In genomic region chr2:153808841-153809240, GRCm38 (mm10) we compare ENCODE assay signal across 32 mouse cellular contexts. TPM values are rescaled to one million over a fixed set of nuclear protein-coding genes. Genes with fewer than 3 reads are reported as not detected.
"Had no signal": no experiment of that assay in that cellular context is flagged by ENCODE, and none has a peak within 500 bp of the region (broad histone marks: within the 10 kb centered on the region; RNA-seq: fewer than 3 reads in every experiment).

No protein-coding gene starts in this region.

- H3K4me3 ChIP-seq: embryonic facial prominence, embryonic 10.5 days; embryonic facial prominence, embryonic 12.5 days; embryonic facial prominence, embryonic 13.5 days; embryonic facial prominence, embryonic 15.5 days; erythroblast, embryonic 14.5 days; forebrain, embryonic 12.5 days; forebrain, embryonic 13.5 days; forebrain, embryonic 15.5 days; gastrocnemius, adult 2 months; heart, adult 2 months had no signal

- H3K4me2 ChIP-seq: embryonic facial prominence, embryonic 12.5 days; embryonic facial prominence, embryonic 13.5 days; embryonic facial prominence, embryonic 15.5 days; forebrain, embryonic 12.5 days; forebrain, embryonic 13.5 days; forebrain, embryonic 15.5 days had no signal

- H3K4me1 ChIP-seq: embryonic facial prominence, embryonic 12.5 days; embryonic facial prominence, embryonic 13.5 days; embryonic facial prominence, embryonic 15.5 days; forebrain, embryonic 12.5 days; forebrain, embryonic 13.5 days; forebrain, embryonic 15.5 days had no signal

- H3K36me3 ChIP-seq: embryonic facial prominence, embryonic 10.5 days; embryonic facial prominence, embryonic 12.5 days; embryonic facial prominence, embryonic 13.5 days; embryonic facial prominence, embryonic 15.5 days; forebrain, embryonic 12.5 days; forebrain, embryonic 15.5 days had no signal

- ATAC-seq: forebrain, embryonic 13.5 days; forebrain, embryonic 14.5 days; forebrain, embryonic 15.5 days; forebrain, embryonic 16.5 days; forebrain, postnatal 0 days had no signal

- DNase-seq: cerebellum, adult 8-10 months; cerebellum, adult 9-10 months; cerebellum, adult 9-11 months; cerebellum, postnatal 10 days; cerebellum, postnatal 25 days; cerebellum, postnatal 36 days; embryo, embryonic 11 days; forebrain, postnatal 0 days; gastrocnemius, adult 2 months; gastrocnemius, postnatal 10 days; gastrocnemius, postnatal 14 days; gastrocnemius, postnatal 25 days; gastrocnemius, postnatal 36 days; heart, adult 11 months; heart, adult 18-20 months; heart, adult 2 months had no signal

- H3K27ac ChIP-seq: embryonic facial prominence, embryonic 10.5 days; embryonic facial prominence, embryonic 12.5 days; embryonic facial prominence, embryonic 13.5 days; embryonic facial prominence, embryonic 15.5 days; forebrain, embryonic 12.5 days; forebrain, embryonic 13.5 days; forebrain, embryonic 15.5 days; gastrocnemius, adult 2 months; heart, adult 2 months had no signal

- H3K9ac ChIP-seq: embryonic facial prominence, embryonic 12.5 days; embryonic facial prominence, embryonic 13.5 days; embryonic facial prominence, embryonic 15.5 days; forebrain, embryonic 12.5 days; forebrain, embryonic 13.5 days; forebrain, embryonic 15.5 days; forebrain, postnatal 0 days had no signal

- H3K9me3 ChIP-seq: embryonic facial prominence, embryonic 10.5 days; embryonic facial prominence, embryonic 12.5 days; embryonic facial prominence, embryonic 13.5 days; embryonic facial prominence, embryonic 15.5 days; forebrain, embryonic 12.5 days; forebrain, embryonic 13.5 days; forebrain, embryonic 15.5 days had no signal

- H3K27me3 ChIP-seq: embryonic facial prominence, embryonic 12.5 days; embryonic facial prominence, embryonic 13.5 days; embryonic facial prominence, embryonic 15.5 days; forebrain, embryonic 12.5 days; forebrain, embryonic 13.5 days; forebrain, embryonic 15.5 days had no signal

RNA-seq across cellular contexts. Expression of gene Efcab8, which starts 29.1 kb away (rescaled TPM):
- total RNA-seq: common myeloid progenitor, adult 5-6 weeks; gastrocnemius, adult 18-20 months; gastrocnemius, adult 2 months; gastrocnemius, postnatal 25 days; gastrocnemius, postnatal 36 days; granulocyte monocyte progenitor cell, adult 5-6 weeks; heart, adult 18-20 months; heart, adult 2 months; heart, adult 8-10 months had no signal
- polyA plus RNA-seq: embryonic facial prominence, embryonic 10.5 days; embryonic facial prominence, embryonic 11.5 days; embryonic facial prominence, embryonic 13.5 days; embryonic facial prominence, embryonic 15.5 days; forebrain, embryonic 11.5 days; forebrain, embryonic 12.5 days; forebrain, embryonic 14.5 days; forebrain, embryonic 15.5 days; forebrain, postnatal 0 days had no signal
